Mouse (Mus musculus) NIH3T3 (cell line): ENCODE measurements at regions not wholly inside any gene's neighbourhood (a gene's known extent, or its start where the extent isn't known, plus 50 kb on each side); places are given as distances from the start of the nearest gene placed in this dataset.
A peak's percentile ranks its signal among the peaks of the same experiment; 100 is the strongest.

Experiments used
- DNase-seq: peaks from one replicate; pipeline ENCODE4 v3.0.0-alpha.2; 2012; ENCODE audit warnings: low read depth

GRCm38 (mm10) chrX:143164945-143165344 is 65.6 kb downstream of the Rtl9 start:
- no peak for DNase-seq

GRCm38 (mm10) chrX:143194611-143195010 is 95.2 kb downstream of the Rtl9 start:
- peak; percentile 59 for DNase-seq

DNA sequence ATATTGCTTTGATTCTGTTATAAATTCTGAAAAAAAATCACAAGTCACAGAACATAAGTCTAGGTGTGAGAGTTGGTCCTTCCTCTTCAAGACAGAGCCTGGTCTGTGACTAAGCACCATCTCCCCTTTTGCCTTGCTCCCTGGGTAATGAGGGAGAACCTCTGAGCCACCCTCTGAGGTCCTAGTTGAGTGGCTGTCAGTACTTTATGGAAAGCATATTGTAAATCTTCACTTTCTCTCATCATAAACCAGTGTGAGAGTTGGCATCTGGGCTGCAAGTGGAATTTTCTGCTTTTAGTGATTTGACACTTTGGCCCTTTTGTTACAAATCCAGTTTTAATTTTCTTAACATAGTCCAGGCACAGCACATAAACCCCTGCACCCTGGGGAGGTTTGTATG is 103.3 kb downstream of the Rtl9 start:
- DNase-seq = no peak

DNA sequence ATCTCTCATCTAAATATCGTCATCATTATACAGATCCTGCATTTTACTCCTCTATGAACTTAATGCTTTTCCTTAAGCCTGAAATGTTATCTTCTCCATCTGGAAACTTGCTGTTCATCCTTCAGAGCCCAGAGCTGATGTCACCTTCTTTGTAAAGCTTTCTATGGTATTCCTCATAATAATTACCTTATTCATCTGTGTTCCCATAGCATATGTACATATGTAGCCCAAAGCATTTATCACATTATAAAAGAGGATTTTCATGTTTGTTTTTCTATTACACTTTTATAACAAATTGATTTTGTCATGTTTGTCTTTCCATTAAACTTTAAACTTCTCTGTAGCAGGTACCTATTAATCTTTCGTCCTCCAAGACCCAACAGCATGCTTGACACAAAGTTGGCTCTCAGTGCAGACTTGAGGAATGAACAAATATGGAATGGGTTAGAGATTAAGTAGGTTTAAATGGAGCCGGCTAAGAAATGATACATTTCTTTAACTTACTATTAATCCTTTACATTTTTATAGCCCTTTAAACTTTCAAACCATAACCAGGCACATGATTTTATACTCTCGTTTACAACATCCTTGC is 104.5 kb downstream of the Rtl9 start:
- no peak for DNase-seq

DNA sequence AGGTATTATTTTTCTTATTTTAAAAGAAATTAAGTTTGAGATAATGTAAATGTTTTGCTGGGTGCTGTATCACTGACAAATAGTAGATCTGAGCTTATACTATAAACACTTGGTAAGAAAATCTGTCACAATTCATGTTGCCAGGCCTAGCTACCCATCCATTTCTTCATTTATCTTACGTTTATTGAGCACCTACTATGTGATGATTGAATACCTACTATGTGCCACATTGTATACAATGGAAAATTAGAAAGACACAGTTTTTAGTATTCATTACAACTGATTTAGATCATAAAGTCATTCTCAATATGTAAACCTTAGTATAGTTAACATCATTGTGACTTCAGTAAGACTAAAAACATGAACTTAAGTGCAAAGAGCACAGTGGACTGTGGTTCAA is 117.2 kb downstream of the Rtl9 start:
- no peak for DNase-seq
